Mouse (Mus musculus) heart, postnatal 4 days (tissue): ENCODE results near the gene Npcd. TPM values are rescaled to one million over a fixed set of nuclear protein-coding genes. Genes with fewer than 3 reads are reported as not detected.

Source experiments
- DNase-seq: peaks from one replicate; pipeline ENCODE4 v3.0.0; 2021
- total RNA-seq, 2 experiments: library from RNA; stranded (reverse); gene quantifications; 2 replicates each; pipeline ENCODE4 v1.2.3; 2021

Gene Npcd
- total RNA-seq, 2 experiments from 2014 or later, result 1.3 to 1.5 TPM

- DNase-seq, result no peak
These were observed 31.7 kb downstream of the Npcd start for GRCm38 (mm10) chr15:79802304-79802703.

DNA sequence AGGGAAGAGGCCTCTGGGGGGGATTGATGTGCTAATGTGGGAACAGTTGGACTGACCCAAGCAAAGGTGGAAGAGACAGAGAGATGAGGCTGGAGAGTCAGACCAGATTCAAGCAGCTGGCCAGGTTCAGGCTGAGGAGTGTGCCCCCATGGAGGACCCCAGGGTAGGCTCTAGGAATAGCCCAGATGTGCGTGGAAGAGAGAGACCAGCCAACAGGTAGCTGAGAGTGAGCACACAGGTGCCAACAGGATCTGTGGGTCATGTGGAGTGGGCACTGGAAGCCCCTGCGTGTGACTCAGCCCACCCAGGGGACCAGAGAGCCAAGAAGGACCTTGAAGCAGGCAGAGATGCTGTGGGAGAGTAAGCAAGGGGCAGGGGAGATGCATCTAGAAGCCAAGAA lies 32.4 kb downstream of the Npcd start:
- no peak for DNase-seq

DNA sequence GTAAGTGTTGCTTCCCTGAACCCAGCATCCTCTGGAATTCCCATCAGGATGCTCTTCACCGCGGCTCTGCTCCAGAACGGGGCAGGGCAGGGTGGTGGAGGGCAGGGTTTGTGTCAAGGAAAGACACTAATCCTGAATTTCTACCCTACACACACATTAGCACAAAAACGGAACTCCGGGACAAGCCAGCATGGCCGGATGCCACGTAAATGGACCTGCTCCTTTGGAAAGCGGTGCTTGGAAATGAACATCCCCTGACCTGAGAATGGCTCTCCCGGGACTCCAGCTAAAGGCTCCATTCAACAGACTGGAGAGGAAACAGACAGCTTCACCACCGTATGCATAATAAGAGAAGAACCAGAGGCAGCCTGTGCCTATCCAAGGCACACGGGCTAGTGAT lies 33.3 kb downstream of the Npcd start:
- no peak for DNase-seq

- DNase-seq, result no peak
These were observed 35.4 kb downstream of the Npcd start for GRCm38 (mm10) chr15:79798591-79798990.

DNA sequence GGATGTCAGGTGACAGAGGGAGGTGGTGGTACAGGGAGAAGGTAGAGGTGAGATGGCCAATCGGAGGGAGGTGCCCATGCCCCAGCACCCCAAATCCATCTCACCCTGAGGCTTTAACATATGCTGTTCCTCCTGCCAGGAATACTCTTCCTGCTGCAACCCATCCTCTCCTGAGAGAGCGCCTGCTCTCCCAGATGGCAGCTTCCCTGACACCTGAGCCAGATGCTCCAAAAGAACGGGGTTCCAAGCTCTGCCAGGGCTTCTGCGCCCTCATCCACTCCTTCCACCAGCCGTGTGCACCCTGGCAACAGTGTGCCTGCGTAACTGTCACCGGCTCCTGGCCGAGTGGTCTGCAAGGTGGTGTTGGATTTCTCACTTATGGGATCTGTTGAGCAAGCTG lies 36.4 kb downstream of the Npcd start:
- no peak for DNase-seq

- no peak for DNase-seq
These were observed 36.9 kb downstream of the Npcd start for GRCm38 (mm10) chr15:79797096-79797495.

DNA sequence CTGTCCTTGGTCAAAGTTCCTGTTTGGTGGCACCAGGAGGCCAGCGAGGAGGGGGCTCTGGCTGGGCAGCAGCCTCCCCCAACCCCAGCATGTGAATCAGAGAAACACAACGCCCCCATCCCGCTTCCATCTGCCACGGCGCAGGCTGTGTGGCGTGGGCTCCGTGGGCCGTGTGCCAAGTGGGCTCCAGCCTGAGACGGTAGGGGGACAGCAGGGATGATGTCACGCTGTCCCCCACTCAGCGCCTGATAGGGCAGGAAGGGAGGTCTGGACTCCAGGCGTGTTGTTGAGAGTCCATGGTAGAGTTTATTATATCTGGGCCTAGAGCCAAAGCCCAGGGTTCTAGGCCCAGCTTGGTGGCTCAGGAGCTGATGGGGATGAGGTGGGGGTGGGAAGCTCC lies 37.8 kb downstream of the Npcd start:
- no peak for DNase-seq

DNA sequence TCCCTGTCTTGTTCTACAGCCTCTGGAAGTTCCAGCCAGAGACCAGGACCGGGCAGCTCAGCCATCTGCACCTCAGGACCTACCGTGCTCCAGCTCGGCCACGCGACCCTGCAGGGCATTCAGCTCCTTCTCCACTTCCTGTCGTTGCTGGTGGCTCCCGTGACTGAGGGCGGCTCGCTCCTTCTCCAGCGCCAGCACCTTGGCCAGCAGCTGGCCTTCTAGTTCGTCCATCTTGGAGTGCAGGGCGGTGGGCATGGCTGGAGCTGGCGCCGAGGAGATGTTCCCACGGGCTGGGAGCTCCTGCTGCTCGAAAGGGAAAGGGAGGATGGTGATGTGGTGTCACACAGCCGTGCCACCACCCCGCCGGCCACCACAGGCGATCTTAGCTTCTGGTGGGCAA lies 39.9 kb downstream of the Npcd start:
- DNase-seq, result peak; percentile 36

DNA sequence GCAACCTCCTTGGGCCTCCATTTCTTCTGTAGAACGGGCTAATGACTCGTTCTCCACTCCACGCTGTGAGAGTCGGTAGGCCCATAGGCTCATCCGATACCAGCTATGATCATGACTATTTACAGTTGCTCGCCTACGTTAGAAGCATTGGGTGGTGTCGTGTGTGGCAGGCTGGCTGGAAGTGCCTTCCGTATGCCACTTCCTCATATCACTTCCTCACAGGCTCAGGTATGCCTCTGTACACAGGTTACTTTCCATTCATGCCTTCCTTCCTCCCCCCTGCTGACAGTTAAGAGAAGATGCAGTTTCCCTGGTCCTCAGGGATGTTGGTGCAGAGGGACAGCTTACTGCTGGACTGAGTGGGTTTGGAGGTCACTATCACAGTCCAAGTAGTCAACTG lies 41.0 kb downstream of the Npcd start:
- DNase-seq, result no peak

DNA sequence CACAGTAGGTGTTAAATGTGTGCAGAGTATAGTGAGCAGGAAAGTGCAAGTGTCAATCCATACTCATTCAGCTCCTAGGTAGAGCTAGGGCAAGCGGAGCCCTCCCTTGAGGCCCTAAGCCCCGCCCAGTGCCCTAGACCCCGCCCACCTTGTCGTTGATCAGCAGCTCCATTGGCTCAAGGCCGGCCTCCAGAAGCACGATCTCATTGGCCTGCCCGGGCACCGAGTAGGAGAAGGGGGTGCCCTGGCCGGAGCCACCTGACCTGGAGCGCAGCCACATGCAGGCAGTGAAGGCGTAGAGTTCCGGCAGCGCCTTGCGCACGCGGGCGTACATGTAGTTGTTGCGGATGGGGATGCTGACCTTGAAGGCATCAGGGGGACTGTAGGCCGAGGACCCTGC lies 41.6 kb downstream of the Npcd start:
- DNase-seq, result no peak

GRCm38 (mm10) chr15:79791502-79791901 lies 42.5 kb downstream of the Npcd start:
- DNase-seq, result peak; percentile 77

DNA sequence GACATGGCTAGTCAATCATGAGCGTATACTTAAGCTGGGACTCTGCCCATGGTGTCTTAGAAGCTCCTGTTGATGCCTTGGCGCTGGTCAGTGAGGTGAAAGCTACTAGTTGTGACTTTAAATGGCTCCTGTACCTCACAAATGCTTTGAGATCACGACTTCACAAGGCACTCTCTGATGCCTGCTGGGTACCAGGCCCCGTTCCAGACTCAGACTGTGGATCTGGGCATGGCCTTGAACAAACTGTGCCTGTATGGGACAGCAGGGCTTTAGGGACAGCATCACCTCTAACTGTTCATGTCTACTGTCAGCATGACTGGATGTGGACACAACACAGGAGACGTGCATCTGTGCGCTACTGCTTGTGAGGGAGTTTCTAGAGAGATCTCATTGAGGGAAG lies 43.1 kb downstream of the Npcd start:
- no peak for DNase-seq

DNA sequence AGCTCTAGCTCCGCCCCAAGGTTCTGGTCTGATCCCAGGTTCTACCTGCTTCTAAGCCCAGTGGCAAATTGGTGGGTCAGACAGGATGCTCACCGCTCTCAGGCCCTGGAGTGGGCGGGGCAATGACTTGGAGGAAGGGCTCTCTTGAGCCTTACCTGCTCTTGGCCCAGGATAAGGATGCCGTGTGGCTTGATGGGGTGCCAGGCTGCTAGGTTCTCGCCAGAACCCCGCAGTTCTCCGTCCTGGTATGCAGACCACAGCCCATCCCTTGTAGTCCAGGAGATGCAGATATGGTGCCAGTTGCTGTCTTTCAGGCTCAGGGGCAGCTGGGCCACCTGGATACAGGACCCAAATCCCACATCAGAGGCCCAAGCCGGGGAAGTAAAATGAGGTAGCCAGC lies 43.9 kb downstream of the Npcd start:
- DNase-seq, result no peak

DNA sequence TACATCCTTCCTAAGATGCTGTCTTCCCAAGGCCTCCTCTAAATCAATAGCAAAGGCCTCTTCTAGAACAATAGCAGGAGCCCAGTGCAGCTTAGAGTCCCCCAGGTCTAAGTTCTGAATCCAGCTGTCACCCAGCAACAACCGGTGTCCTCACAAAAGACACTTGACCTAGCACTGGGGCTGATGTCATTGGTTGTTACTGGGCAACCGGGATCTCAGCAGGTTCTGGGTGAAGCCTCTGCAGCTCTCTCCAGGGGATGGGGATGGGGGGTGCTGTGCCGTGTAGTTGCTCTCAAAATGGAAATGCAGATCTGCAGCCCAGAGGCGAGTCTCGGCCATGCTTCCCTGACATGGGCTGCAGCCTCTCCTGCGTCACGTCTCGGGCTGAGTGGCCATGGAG lies 46.2 kb downstream of the Npcd start:
- DNase-seq, result no peak

GRCm38 (mm10) chr15:79785056-79785455 lies 49.0 kb downstream of the Npcd start:
- no peak for DNase-seq

DNA sequence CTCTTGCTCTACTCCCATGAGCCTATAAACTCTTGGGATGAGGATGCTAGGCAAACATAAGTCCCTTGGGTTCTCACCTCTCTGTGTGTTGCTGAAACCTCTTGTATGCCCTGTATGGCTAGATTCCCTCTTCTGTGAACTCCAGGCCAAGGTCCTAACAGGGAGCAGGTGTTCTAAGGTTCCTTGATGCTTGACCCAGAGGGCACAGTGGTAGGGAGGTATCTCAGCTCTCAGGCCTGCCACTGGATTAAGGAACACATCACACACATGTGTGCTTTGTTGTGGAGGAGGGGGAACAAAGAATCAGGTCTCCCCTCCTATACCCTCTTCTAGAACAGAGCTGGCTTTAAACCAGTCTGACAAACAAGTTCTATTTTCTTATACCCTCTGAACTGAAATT lies 56.3 kb downstream of the Npcd start, which contains the start of gene Dnal4:
Gene Dnal4 (minus strand): TSS at position 101 of the 400 bp plus-strand sequence.
- DNase-seq, result no peak

DNA sequence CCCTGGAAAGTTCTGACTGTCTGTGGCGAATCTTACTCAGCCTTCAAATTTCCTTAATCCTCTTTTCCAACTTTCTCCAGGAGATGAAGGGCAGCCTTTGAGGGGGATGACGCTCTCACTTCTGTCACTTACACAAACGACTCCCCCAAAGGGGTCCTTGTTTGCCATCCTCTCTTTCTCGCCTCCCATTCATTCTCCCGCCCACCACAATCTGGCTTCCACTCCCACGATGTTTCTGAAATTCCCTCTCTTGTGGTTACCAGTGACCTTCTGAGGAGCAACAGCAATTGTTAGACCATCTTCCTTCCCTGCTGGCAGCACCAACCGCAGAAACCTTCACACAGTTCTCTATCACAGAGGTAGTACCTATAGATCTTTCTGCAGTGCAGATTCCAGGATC lies 58.4 kb downstream of the Npcd start:
- DNase-seq, result no peak

- peak; percentile 97 for DNase-seq
These were observed 59.7 kb downstream of the Npcd start for GRCm38 (mm10) chr15:79774117-79775027.

DNA sequence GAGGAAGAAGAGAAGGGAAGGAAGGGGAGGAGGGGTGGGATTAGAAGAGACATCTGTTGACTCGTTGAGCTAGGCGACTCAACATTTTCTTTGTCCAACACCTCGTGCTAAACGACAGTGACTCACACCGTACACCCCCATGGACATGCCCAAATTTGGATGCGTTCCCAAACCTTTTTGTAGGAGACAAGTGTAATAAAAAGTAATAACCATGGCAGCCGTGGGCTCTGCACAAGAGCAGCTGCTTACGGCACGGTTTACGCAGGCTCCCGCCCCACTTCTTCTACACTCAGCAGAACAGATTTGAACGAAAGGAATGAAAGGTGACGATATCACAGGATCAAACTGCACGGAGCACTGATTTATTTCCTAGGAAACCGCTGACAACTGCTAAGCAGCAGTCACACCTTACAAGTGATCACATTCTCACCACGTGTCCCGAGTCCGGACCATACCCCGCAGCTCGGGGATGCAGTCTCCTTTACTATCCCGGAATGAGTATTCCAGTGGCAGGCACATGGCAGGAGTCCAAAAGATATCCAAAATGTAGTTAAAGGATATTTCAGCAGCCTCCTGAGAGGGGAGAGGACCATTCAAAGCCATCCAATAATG lies 63.3 kb downstream of the Npcd start:
- no peak for DNase-seq

DNA sequence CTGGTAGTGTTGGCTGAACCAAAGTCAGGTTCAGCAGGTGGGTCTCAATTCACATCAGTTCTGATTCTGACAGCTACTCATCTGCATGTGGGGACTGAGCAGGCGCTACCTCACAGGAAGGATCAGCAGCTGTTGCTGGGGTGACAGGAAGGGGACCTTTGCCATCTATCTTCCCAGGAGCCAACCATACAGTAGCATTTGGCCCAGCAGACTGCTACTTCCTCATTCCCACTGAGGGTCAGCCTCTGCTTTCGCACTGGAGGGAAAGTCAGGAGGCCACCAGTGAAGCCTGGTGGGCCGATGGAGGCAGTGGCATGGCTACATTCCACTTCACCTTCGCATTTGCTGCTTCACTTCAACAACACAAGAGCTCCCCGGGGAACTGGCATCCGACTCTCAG lies 65.7 kb downstream of the Npcd start:
- no peak for DNase-seq

GRCm38 (mm10) chr15:79767327-79767961 lies 66.6 kb downstream of the Npcd start:
- DNase-seq, result peak; percentile 39

GRCm38 (mm10) chr15:79766586-79767071 lies 67.4 kb downstream of the Npcd start:
- DNase-seq, result no peak

- no peak for DNase-seq
These were observed 67.9 kb downstream of the Npcd start for GRCm38 (mm10) chr15:79766168-79766567.
